Mouse (Mus musculus) layer of hippocampus, postnatal 36 days (tissue): ENCODE results near the gene Brca1. TPM values are rescaled to one million over a fixed set of nuclear protein-coding genes. Genes with fewer than 3 reads are reported as not detected.
"Not testable (repeated sequence)": the region's sequence is repeated elsewhere in the genome, so short reads cannot be mapped to it uniquely, and the experiment has no call there.

Source experiments
- DNase-seq, 2 experiments: peaks; one replicate each; pipeline ENCODE4 v3.0.0; 2022
- total RNA-seq, 2 experiments: library from RNA; stranded (reverse); gene quantifications; 2 replicates each; pipeline ENCODE4 v1.2.3; 2021

The Brca1 gene
- 1 to 10 TPM in 1 of 2 experiments, under 1 TPM in 1; 0.96 to 1.6 TPM for total RNA-seq

DNA sequence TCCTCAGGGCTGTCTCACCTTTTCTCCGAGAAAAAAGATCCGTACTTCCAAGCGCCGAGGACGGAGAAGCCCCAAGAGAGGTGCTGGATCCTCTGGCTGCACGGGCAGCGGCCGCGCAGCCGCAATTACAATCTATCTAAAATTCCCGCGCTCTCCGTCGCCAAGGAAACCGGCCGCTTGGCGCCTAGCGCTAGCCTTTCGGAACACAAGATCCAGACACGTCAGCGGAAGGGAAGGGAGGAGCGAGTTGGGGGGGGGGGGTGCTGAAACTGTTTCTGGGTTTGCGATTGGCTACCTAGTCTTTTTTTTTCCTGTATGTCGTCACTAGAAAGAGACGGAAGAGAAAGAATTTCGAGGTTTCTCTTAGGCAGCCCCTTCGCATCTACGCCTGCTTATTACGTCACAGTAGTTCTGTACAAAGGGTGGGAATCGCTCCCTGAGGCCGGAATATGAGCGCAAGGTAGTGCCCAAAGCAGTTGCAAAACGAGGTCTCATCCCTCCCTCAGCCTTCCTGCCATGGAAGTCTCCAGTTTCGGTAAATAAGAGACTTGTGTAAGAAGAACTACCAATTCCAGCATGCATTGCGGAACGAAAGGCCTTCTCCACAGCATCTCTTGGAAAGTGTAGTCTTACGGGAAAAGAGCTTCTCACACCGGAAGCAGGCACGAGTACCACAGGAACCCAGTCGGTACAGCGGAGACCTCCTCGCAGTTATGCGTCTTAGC, at the start of gene Brca1, which contains the start of gene Nbr1:
TSS of gene Brca1 (minus strand) at position 205 of the 725 bp plus-strand sequence.
TSS of gene Nbr1 (plus strand) at position 399 of the 725 bp plus-strand sequence.
- DNase-seq = peak; percentile 88 to 90

DNA sequence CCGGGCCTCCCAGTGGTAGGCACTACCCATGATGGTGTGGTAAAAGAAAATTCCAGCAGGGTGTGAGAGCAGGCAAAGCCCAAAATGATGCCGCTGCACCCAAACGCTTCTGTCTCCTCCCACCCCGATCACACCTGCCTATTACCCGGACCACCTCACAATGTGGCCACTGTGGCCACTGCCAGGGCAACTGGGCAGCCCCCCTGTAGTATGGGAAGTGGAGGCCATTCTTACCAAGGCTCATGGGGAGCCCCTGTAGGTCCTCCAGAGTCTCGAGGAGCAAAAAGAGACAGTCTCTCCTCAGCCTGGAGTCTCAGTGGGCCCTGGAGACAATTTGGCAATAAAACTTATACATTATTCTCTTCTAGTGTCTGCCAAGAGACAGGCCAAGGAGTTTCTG, 47.4 kb upstream of the Brca1 start, which contains the start of gene Gm11634:
TSS of gene Gm11634 (minus strand) at position 101 of the 400 bp plus-strand sequence.
- DNase-seq = no peak

- no peak for DNase-seq
Observed at GRCm38 (mm10) chr11:101589989-101590624, 38.4 kb upstream of the Brca1 start.

DNA sequence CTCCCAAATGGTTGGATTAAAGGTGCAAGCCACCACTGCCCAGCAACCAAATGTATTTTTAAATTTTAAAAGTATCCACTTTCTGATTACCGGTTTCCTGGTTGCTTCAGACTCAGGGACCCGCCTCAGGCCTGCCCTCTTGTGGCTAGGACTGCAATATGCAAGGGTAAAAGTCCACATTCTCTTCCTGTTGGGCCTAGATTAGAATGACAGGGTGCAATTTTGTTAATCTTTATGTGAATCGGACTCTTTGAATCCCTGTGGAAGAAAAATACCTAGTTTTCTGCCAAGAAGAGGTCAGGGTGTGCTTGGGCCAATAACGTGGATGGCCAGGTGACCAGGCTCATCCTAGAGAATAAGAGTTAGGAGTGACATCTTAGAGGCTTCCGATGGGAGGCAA, 37.7 kb upstream of the Brca1 start:
- peak in 1 of 2 experiments; percentile 26 for DNase-seq

DNA sequence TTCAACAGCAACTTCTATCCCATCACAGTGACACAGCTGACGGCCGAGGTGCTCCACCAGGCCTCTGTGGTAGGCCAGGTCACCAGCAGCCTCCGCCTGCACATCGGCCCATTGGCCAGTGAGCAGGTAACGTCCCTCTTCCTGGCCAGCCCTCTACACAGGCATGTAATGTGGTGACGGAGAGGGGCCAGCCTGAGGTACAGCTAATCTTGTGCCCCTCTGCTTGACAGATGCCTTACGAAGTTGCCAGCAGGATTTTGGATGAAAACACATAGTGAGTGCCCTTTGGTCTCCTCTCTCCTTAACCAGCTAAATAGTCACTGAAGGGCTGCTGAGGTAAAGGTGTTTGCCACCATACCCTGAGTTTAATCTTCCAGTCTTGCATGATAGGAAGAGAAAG, 37.1 kb upstream of the Brca1 start:
- DNase-seq = no peak

- DNase-seq = peak in 1 of 2 experiments; percentile 29
Observed at GRCm38 (mm10) chr11:101587676-101588075, 35.9 kb upstream of the Brca1 start.

DNA sequence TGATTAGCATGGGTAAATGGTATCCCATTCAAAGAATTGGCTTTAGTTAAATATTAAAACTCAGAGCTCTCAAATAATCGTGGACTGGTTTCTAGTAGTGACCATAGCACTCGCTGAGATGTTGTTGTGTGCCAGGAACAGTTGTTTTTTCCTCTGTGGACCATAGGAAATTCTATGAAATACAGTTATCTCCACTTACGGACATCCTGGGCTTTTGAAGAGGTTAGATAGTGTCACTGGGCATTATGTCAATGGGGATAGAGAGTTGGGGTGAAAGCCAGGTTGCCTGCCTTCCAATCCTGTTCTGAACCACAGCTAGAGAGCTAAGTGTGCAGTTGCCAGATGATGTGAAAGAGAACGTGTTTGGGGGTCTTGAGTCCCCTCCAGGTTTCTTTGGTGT, 34.0 kb upstream of the Brca1 start:
- DNase-seq = no peak

GRCm38 (mm10) chr11:101585031-101585430, 33.3 kb upstream of the Brca1 start:
- not testable (repeated sequence) for DNase-seq

- no peak for DNase-seq
Observed at GRCm38 (mm10) chr11:101583205-101583604, 31.4 kb upstream of the Brca1 start.

GRCm38 (mm10) chr11:101582054-101583035, 30.6 kb upstream of the Brca1 start, which contains the start of gene Tmem106a:
Gene Tmem106a (plus strand): TSS chr11:101582242.
- DNase-seq = no peak

GRCm38 (mm10) chr11:101581081-101581764, 29.5 kb upstream of the Brca1 start:
- no peak for DNase-seq

GRCm38 (mm10) chr11:101576116-101576515, 24.4 kb upstream of the Brca1 start:
- DNase-seq = no peak

- no peak for DNase-seq
Observed at GRCm38 (mm10) chr11:101568421-101568820, 16.7 kb upstream of the Brca1 start.

DNA sequence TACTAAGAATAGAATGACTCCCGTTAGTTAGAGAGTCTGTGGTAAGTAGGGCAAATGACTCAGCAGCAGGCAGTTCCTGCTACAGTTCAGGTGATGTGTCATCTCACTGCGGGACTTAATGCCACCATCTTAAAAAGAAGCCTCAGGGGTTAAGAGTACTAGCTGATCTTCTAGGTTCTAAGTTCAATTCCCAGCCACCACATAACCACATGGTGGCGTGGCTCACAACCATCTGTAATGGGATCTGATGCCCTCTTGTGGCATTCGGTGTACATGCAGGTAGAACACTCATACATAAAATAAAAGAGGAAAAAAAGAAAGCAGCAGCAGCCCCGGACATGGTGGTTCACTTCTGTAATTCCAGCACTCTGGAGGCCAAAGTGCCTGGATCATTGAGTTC, 10.6 kb upstream of the Brca1 start:
- DNase-seq = no peak

DNA sequence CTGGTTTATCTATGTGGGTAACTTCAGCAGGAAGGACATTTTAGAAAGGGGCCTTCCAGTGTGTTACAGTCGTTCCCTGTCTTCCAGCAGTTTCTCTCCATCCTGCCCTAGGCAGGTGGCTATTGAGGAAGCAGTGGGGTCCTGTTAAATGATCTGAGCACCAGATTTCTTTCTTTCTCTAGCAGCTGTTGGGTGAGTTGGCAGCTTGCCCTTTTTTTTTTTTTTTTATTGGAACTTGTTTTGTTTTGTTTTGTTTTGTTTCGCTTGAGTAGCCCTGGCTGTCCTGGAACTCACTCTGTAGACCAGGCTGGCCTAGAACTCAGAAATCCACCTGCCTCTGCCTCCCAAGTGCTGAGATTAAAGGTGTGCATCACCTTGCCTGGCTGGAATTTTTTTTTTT, 5.2 kb upstream of the Brca1 start:
- no peak for DNase-seq

DNA sequence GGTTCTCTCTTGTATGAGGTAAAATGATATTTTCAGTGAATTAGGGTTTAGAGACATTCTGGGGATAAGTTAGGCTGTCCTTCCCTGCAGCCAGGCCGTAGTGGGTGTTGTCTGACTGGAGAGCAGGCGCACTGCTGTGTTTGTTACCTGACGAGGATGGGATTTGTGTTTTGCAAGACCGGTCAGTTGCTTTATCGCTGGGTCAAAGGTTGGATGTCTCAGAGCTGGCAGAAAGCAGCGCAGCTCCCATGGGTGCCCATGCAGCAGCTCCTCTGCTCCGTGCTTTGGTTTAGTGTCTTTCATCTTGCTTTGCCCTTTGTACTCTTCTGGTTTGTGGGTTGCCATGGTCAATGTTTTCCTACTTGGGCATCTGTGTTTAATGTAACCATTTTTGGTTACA, 4.8 kb upstream of the Brca1 start:
- DNase-seq = no peak

DNA sequence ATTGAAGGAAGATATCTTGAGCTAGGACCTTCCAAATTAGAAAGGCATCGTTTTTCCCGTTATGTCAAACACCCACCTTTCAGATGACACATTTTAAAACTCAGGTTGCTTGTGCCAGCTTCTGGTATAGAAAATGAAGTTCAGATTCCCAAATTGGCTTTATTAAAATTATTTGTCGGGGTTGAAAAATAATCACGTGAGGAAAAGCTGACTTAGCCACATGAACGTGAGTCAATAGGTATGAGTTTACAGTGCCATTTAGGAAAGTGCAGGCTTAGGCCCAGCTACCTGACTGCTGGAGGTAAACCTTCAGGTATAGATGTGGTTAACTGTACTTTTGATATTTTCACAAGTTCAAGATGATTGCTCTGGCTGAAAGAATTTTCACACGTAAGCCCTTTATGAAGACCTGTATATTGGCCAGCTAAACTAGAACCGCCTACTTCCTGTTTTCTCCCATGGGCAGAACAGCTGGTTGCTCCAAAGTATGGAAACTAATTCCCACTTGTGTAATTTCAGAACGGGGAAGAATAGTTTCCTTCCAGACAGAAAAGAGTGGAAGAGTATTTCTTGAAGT, 1.7 kb upstream of the Brca1 start:
- DNase-seq = no peak

DNA sequence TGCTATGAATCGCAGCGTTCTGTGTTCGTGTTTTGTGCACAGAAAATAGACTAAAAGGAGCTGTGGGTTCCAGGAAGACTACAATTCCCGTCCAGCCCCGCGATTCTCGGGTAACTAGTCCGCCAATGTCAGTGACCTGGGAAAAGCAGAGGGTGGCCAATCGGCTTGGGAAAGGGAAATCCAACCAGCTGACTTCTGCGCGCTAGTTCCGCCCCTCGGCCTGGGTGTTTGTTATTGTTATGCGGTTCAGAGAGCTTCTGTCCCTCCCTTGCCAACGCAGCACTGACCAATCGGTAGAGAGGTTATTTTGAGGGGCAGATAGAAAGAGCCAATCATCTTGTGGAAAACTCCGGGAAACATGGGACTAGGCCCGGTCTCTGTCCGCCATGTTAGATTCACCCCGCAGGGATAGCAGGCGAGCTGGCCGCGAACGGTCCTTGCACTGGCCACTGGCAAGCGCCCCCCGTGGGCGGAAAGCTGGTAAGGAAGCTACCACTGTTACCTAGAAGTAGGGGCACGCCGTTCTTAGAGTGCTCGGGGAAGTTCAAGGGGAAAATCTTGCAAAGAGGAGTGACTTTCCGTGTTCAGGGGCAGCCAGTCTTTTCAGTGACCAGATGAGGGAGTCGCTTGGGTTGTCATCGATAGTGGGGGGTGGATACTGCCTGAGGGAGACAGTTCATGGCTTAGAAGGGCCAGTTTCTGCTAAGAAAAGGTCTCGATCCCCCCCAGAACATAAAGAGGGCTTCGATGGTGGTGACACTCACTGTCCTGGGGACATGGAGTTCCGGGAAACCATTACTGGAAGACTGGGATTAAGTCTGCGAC, 933 bp upstream of the Brca1 start:
- peak; percentile 96 to 98 for DNase-seq

DNA sequence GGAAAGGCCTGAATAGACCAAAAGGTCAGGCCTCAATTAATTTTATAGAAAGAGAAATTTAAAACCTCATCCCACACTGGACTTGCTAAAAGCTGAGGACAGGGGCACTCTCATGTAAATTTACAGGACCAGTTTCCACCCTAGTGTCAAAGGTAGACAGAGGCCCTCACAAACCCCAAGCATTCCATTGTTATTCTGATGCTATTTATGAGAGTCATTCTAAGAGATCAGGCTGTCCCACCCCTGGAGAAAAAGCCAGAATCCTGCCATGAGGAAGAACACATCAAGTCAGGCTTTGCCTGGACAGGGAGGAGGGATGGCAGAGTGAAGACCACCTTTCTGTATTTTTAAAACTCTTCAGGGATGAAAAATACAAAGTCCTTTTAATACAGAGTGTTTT, 3.2 kb downstream of the Brca1 start:
- DNase-seq = no peak

- no peak for DNase-seq
Observed at GRCm38 (mm10) chr11:101544132-101544531, 7.6 kb downstream of the Brca1 start.

GRCm38 (mm10) chr11:101543533-101543932, 8.2 kb downstream of the Brca1 start:
- DNase-seq = no peak
